In the genomic region with DNA sequence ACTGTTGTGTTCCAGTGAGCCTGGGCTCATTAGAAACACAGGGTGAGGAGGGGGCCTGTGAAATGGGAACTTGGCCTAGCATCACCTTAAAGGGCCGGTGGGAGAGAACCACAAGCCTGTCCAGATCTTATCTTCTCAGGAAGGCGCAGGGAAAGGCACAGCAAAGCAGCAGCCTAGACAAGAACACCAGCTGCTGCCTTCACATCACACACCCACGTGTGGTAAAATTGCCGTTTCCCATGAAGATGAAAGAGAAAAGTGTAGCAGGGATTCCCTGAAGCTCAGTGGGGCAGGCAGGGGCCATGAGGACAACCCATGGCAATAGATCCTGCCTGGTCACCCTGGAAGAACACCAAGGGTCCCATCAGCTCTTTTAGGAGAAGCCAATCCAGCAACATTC, we compare ENCODE assay signal across 19 mouse cellular contexts. TPM values are rescaled to one million over a fixed set of nuclear protein-coding genes. Genes with fewer than 3 reads are reported as not detected.
DNase-seq lines count a peak whose midpoint lies in the region; ATAC-seq lines count a peak whose summit lies in the region.
"Had no signal": no experiment of that assay in that cellular context is flagged by ENCODE, and none has a peak within 500 bp of the region (broad histone marks: within the 10 kb centered on the region; RNA-seq: fewer than 3 reads in every experiment).

No protein-coding gene starts in this region.

- ATAC-seq in monocyte, adult 5-6 weeks (replicated peaks; ENCODE audit: insufficient number of reproducible peaks, low FRiP score, low TSS enrichment, poor library complexity, severe bottlenecking): no peak
- ATAC-seq: forebrain, embryonic 14.5 days; hindbrain, embryonic 16.5 days had no signal

- DNase-seq in layer of hippocampus, adult 11-12 months (ENCODE audit: low spot score): peak; percentile 20
- no peak for DNase-seq in layer of hippocampus, adult 9-10 months (ENCODE audit: low spot score)
- DNase-seq in T-cell, adult 2 months (ENCODE audit: low spot score): peak; percentile 12
- DNase-seq in left cerebral cortex, adult 9 months (ENCODE audit: low spot score in 2 of 2): peak; percentile 7 to 55
- DNase-seq in right cerebral cortex, postnatal 36 days (ENCODE audit: low spot score in 2 of 2): peak; percentile 46 to 62
- DNase-seq in heart, postnatal 4 days: no peak
- no peak for DNase-seq in cerebellum, postnatal 25 days
- DNase-seq: adrenal gland, postnatal 10 days; cerebellum, adult 9-11 months; gastrocnemius, postnatal 14 days; heart, postnatal 10 days; kidney, adult 8-10 months; kidney, postnatal 36 days; lung, postnatal 10 days had no signal

RNA-seq across cellular contexts. Expression of gene Gm32742, which starts 20.1 kb away (rescaled TPM):
- total RNA-seq in heart, postnatal 4 days (2021): not detected
- not detected in 3 replicates for total RNA-seq in monocyte, adult 5-6 weeks (2017)
- total RNA-seq: adrenal gland, postnatal 10 days; gastrocnemius, postnatal 14 days; heart, adult 8-10 months; heart, postnatal 10 days; midbrain, postnatal 0 days had no signal

RNA-seq across cellular contexts. Expression of gene Pou2af1, which starts 28.1 kb away (rescaled TPM):
- under 1 TPM; 0.32 to 0.45 TPM for total RNA-seq in heart, postnatal 4 days (2021)
- total RNA-seq in monocyte, adult 5-6 weeks (2017): 31.5 to 46.5 TPM (median 42.8 TPM) in 3 replicates

Comparison
In these comparisons a context has a peak if more than half of its experiments do, and no peak if none do; other contexts are left out.
1. DNase-seq: peak in layer of hippocampus, adult 11-12 months (single experiment), T-cell, adult 2 months (single experiment), left cerebral cortex, adult 9 months (2 of 2) and right cerebral cortex, postnatal 36 days (2 of 2); none in layer of hippocampus, adult 9-10 months (single experiment), heart, postnatal 4 days (single experiment) and cerebellum, postnatal 25 days (0 of 2).
2. RNA of gene Pou2af1, which starts 28.1 kb away (total RNA-seq): 31.5 to 46.5 TPM in monocyte, adult 5-6 weeks; 0.32 to 0.45 TPM in heart, postnatal 4 days; every median in the first group is over 10 times any median in the second.